Mouse (Mus musculus) heart, embryonic 10.5 days (tissue): ENCODE results near the gene Rpl23a. TPM values are rescaled to one million over a fixed set of nuclear protein-coding genes. Genes with fewer than 3 reads are reported as not detected.

Experiments used
- DNase-seq: peaks from one replicate; pipeline ENCODE4 v3.0.0-alpha.2; 2017; ENCODE audit warnings: low spot score
- H3K27ac ChIP-seq: fragments of 300-500 bp; sonication (generic); 2 replicates; pipeline ENCODE4 v1.5.1; 2016; ENCODE audit warnings: mild to moderate bottlenecking
- H3K27me3 ChIP-seq: fragments of 300-500 bp; sonication (generic); 2 replicates; pipeline ENCODE4 v1.6.1; 2016; ENCODE audit warnings: mild to moderate bottlenecking; ENCODE audit not compliant: poor library complexity, insufficient read depth, severe bottlenecking
- H3K36me3 ChIP-seq: fragments of 300-500 bp; sonication (generic); 2 replicates; pipeline ENCODE4 v1.6.1; 2016; ENCODE audit warnings: mild to moderate bottlenecking, moderate library complexity
- H3K4me1 ChIP-seq: fragments of 300-500 bp; sonication (generic); 2 replicates; pipeline ENCODE4 v1.6.1; 2016; ENCODE audit warnings: mild to moderate bottlenecking
- H3K4me3 ChIP-seq: fragments of 300-500 bp; sonication (generic); 2 replicates; pipeline ENCODE4 v1.5.1; 2016; ENCODE audit warnings: mild to moderate bottlenecking, moderate library complexity
- H3K9me3 ChIP-seq: fragments of 300-500 bp; sonication (generic); 2 replicates; pipeline ENCODE4 v1.6.1; 2016; ENCODE audit warnings: mild to moderate bottlenecking, moderate library complexity
- WGBS: fragments of 180-500 bp; shearing (Covaris S2); methylation state at CpG from one replicate; pipeline ENCODE4 v1.1.7; 2016; 5-methylcytosine and 5-hydroxymethylcytosine counted together
- polyA plus RNA-seq: library from polyadenylated mRNA; unstranded; fragments of >200 nt; fragmentation: Nextera tagmentation; extraction: Ambion mirVana; gene quantifications from 2 replicates; pipeline ENCODE4 v1.2.1, GENCODE M21; 2016

The Rpl23a gene
- polyA plus RNA-seq, 1 experiment from 2014 or later = 999 TPM

DNA sequence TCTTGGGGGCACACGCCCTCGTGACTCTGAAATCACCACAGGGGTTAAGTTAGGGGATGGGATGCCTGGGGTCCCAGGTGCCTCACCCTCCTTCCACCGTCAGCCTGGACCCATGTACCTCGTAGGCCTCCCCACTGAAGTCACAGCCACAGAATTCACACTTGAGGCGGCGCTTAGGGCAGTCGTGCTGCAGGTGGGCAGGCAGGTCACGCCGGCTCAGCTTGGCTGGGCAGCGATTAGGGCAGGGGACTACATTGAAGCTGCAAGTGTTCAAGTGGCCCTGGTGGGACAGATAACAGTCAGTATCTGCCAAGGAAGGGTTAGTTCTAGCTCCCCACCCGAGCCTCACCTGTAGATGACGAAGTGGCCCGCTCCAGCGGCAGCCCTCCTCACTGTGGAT, 22.2 kb downstream of the Rpl23a start:
- Histone ChIP-seq H3K27me3 (no peaks in the 10 kb centered on the region), H3K9me3 (no peaks in the 10 kb centered on the region), H3K4me3 (no peak overlapping the region), H3K27ac (no peak overlapping the region), H3K4me1 (peaks cover 54% of the 10 kb centered on the region), H3K36me3 (peaks cover 70% of the 10 kb centered on the region)
- 90% methylated on average over 14 of the region's 14 CpGs for WGBS
- no peak for DNase-seq

- no peak for DNase-seq
- H3K27me3 ChIP-seq = no peaks in the 10 kb centered on the region
- no peaks in the 10 kb centered on the region for H3K9me3 ChIP-seq
- H3K4me3 ChIP-seq = no peak overlapping the region
- no peak overlapping the region for H3K27ac ChIP-seq
- H3K4me1 ChIP-seq = peaks cover 49% of the 10 kb centered on the region
- 82% methylated on average over 3 of the region's 3 CpGs for WGBS
- H3K36me3 ChIP-seq = peaks cover 75% of the 10 kb centered on the region
Observed at GRCm38 (mm10) chr11:78160675-78161074, 22.7 kb downstream of the Rpl23a start.

DNA sequence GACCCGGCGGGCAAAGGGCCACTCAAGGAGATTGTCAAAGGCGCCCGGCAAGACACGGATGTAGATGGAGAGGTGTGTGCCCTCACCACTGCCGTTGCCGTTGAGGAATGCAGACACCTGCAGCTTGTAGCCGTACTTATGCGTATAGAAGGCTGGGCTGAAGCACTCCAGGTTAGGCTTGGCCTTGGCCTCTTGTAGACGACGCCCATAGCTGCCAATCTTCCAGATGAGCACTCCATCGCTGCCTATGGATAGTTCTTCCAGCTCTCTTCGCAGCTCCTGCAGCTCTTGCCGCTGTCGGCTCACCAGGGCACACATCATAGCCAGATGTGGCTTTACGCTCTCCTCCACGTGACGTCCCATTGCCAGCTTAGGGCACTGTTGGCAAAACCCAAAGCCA, 23.2 kb downstream of the Rpl23a start:
- H3K27ac ChIP-seq = no peak overlapping the region
- H3K27me3 ChIP-seq = no peaks in the 10 kb centered on the region
- peaks cover 45% of the 10 kb centered on the region for H3K4me1 ChIP-seq
- H3K36me3 ChIP-seq = peaks cover 80% of the 10 kb centered on the region
- H3K9me3 ChIP-seq = no peaks in the 10 kb centered on the region
- 92% methylated on average over 18 of the region's 18 CpGs for WGBS
- no peak for DNase-seq
- no peak overlapping the region for H3K4me3 ChIP-seq

DNA sequence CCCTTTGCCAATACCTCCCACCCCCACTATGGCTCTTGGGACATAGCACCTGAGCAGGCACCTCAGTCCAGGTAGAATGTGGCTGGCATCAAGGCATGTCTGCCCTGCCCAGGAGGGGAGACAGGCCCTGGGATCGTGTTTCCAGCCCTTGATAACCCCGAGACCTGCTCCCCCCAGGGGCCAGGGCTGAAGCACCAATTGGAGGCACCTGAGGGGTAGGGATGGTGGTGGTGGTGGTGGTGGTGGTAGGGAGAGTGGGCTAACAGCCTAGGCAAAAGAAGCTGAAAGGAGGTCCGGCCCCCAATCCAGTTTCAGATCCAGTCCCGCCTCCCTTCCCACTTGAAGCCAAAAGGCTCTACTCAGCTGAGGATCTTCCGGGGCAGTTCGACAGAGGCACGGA, 23.8 kb downstream of the Rpl23a start:
- Histone ChIP-seq H3K4me3 (0 out of 2 replicates have a peak overlapping the region, but pooled peaks have one; percentile 0), H3K4me1 (peaks cover 43% of the 10 kb centered on the region), H3K27ac (no peak overlapping the region), H3K27me3 (no peaks in the 10 kb centered on the region), H3K9me3 (no peaks in the 10 kb centered on the region), H3K36me3 (peaks cover 86% of the 10 kb centered on the region)
- 80% methylated on average over 7 of the region's 7 CpGs for WGBS
- no peak for DNase-seq

DNA sequence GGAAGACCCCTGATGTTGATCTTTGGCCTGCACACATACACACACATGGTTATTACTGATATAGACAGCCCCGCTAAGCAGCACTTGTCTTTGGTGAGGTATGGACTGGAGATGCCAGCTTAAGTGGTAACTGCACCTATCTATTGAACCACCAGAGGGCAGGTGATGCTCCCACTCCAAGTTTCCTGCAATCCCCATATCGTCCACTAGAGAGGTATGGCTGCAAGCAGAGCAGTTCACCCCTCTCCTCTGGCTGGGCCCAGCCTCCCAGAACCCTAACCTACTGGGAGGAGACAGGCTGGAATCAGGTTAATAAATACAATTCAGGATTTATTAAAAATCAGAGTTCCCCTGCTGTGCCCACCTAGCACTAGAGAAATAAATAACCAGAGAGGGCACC, 24.3 kb downstream of the Rpl23a start:
- no peaks in the 10 kb centered on the region for H3K27me3 ChIP-seq
- H3K27ac ChIP-seq = no peak overlapping the region
- peaks cover 40% of the 10 kb centered on the region for H3K4me1 ChIP-seq
- no peak overlapping the region for H3K4me3 ChIP-seq
- DNase-seq = peak; percentile 90
- no peaks in the 10 kb centered on the region for H3K9me3 ChIP-seq
- WGBS = 28% methylated on average over 2 of the region's 2 CpGs
- peaks cover 90% of the 10 kb centered on the region for H3K36me3 ChIP-seq

DNA sequence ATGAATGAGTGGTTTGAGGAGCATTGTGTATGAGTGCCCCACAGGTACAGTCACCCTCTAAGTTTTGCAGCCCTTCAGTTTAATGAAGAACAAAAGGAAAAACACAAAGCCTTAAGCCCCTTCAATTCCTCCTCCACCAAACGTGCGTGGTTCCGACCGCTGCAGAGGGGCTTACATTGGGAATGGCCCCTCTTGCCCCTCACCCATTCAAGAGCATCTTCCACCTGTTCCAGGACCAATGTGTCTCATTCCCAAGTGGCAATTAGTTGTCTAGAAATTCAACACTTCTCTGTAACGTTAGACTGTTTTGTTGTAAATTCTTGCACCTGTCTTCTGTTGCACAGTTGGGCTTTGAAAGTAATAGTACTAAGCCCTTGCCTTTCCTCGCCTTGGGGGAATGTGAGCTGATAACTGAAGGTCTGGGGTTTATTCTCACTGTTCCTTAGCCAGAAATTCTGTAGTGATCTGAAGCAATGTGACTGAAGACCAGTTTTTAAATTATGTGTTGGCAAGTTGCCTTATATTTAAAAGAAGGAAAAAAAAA, 27.2 kb downstream of the Rpl23a start:
- no peak for DNase-seq
- peaks cover 95% of the 10 kb centered on the region for H3K36me3 ChIP-seq
- peaks cover 17% of the 10 kb centered on the region for H3K4me1 ChIP-seq
- no peak overlapping the region for H3K4me3 ChIP-seq
- WGBS = 80% methylated on average over 6 of the region's 6 CpGs
- H3K27me3 ChIP-seq = no peaks in the 10 kb centered on the region
- no peaks in the 10 kb centered on the region for H3K9me3 ChIP-seq
- H3K27ac ChIP-seq = no peak overlapping the region

DNA sequence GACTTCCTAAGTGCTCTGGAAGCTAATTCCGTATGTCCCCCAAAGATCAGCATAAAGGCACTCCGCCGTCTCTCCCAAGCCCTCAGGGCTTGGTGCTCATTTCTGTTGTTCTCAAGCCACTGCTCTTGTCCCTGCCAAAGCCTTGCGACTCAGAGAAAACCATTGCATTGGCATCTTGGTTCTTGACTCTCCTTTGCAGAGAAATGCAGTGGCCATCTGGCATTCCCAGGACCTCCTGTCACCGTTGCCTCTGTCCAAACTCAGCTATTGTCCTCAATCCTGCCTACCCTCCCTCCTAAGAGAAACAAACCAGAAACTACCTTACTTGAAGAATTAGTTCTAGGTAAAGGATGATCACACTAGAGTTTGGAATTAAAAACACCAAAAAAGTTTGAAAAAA, 27.7 kb downstream of the Rpl23a start:
- H3K27ac ChIP-seq = no peak overlapping the region
- DNase-seq = no peak
- H3K36me3 ChIP-seq = peaks cover 95% of the 10 kb centered on the region
- H3K4me1 ChIP-seq = peaks cover 17% of the 10 kb centered on the region
- H3K4me3 ChIP-seq = no peak overlapping the region
- no peaks in the 10 kb centered on the region for H3K9me3 ChIP-seq
- 85% methylated on average over 5 of the region's 5 CpGs for WGBS
- H3K27me3 ChIP-seq = no peaks in the 10 kb centered on the region

- Histone ChIP-seq H3K27ac (no peak overlapping the region), H3K27me3 (no peaks in the 10 kb centered on the region), H3K4me3 (no peak overlapping the region), H3K9me3 (no peaks in the 10 kb centered on the region), H3K36me3 (peaks cover 94% of the 10 kb centered on the region), H3K4me1 (0 out of 2 replicates have a peak, but pooled peaks cover 6% of the 10 kb centered on the region)
- DNase-seq = no peak
- 89% methylated on average over 13 of the region's 13 CpGs for WGBS
Observed at GRCm38 (mm10) chr11:78153778-78154177, 29.6 kb downstream of the Rpl23a start.

GRCm38 (mm10) chr11:78152299-78153231, 30.8 kb downstream of the Rpl23a start:
- 79% methylated on average over 9 of the region's 9 CpGs for WGBS
- Histone ChIP-seq H3K4me3 (no peak overlapping the region), H3K9me3 (no peaks in the 10 kb centered on the region), H3K27me3 (no peaks in the 10 kb centered on the region), H3K27ac (no peak overlapping the region), H3K4me1 (0 out of 2 replicates have a peak, but pooled peaks cover 4% of the 10 kb centered on the region), H3K36me3 (peaks cover 93% of the 10 kb centered on the region)
- DNase-seq = no peak

DNA sequence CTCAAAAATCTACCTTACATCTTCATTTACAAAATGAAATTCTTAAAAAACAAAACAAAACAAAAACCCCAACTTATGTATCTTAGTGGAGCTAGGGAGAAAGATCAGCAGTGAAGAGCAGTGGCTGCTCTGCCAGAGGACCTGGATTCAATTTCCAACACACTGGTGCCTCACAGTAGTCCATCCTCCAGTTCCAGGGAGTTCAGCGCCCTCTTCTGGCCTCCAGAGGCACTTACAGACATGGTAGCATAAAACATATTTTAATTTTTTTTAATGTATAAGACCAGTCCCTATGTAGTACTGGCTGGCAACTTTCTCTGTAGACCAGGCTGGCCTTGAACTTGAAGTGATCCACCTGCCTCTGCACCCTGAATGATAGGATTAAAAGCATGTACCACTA, 32.2 kb downstream of the Rpl23a start:
- Histone ChIP-seq H3K4me1 (0 out of 2 replicates have a peak, but pooled peaks cover 3% of the 10 kb centered on the region), H3K36me3 (peaks cover 92% of the 10 kb centered on the region), H3K9me3 (no peaks in the 10 kb centered on the region), H3K4me3 (no peak overlapping the region), H3K27me3 (no peaks in the 10 kb centered on the region), H3K27ac (no peak overlapping the region)
- WGBS = 45% methylated on average over 1 of the region's 1 CpGs
- DNase-seq = no peak

DNA sequence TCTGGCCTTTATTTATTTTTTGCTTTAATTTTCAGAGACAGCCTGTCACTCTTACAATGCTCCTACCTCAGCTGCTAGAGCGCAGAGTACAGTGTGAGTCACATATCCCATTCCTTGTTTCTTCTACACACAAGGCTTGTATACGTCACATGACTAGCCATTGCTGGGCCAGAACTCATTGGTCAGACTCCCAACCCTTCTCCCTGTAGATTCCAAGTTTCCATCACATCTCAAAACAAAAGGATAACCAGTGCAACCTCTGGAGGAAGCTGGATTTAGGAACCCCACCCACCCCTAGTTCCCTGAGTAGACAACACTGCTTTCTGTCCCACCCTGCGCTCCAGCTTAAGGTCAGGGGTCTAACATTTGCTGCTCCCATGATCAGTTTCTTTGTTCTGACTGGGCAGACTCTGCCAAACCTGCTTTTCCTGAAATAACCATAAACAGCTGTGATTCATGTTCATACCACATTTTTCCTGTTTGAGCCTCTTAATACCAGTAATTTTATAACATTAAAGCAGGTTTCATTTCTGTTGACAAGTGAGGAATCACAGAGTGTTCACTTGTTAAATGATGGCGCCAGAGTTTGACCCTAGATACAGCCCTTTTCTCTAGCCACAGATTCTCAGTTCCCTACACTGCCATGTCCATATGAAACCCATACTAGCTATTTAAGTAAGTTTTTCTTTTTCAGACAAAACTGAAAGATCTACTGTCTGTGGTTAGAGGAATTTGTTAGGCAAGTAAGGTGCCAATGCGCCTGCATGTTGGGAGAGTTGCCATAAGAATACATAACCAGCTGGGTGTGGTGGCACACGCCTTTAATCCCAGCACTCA, 36.5 kb downstream of the Rpl23a start:
- Histone ChIP-seq H3K27ac (no peak overlapping the region), H3K27me3 (no peaks in the 10 kb centered on the region), H3K9me3 (no peaks in the 10 kb centered on the region), H3K36me3 (peaks cover 83% of the 10 kb centered on the region), H3K4me1 (peaks cover under 1% of the 10 kb centered on the region; the same call in 1 of the 2 replicates), H3K4me3 (no peak overlapping the region)
- no peak for DNase-seq
- WGBS = 89% methylated on average over 6 of the region's 6 CpGs

- WGBS = 89% methylated on average over 5 of the region's 5 CpGs
- Histone ChIP-seq H3K27me3 (no peaks in the 10 kb centered on the region), H3K4me3 (no peak overlapping the region), H3K36me3 (peaks cover 78% of the 10 kb centered on the region), H3K9me3 (no peaks in the 10 kb centered on the region), H3K27ac (no peak overlapping the region), H3K4me1 (peaks cover 4% of the 10 kb centered on the region; the same call in 1 of the 2 replicates)
- no peak for DNase-seq
Observed at GRCm38 (mm10) chr11:78146168-78146567, 37.2 kb downstream of the Rpl23a start.

DNA sequence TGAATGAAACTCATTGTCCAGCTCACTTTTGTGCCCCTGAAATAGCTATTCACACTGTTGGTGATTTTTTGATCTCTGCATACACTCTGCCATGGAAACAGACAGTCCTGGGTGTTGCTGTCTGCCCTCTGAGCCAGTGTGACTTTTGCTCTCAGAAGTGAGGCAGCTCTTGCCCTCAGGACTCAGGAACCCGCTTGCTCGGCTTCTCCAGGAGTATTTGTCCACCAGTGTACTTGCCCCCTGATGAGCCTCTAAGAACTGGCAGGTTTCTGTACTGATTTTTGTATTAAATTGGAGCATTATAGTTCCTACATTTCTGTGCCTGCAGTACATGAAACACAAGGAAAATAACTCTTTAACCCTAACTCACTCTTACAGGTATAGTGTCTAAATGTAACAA, 39.9 kb downstream of the Rpl23a start:
- Histone ChIP-seq H3K4me3 (no peak overlapping the region), H3K27ac (no peak overlapping the region), H3K9me3 (no peaks in the 10 kb centered on the region), H3K27me3 (no peaks in the 10 kb centered on the region), H3K36me3 (peaks cover 54% of the 10 kb centered on the region), H3K4me1 (peaks cover 16% of the 10 kb centered on the region)
- WGBS = 92% methylated on average over 2 of the region's 2 CpGs
- no peak for DNase-seq
